Mouse (Mus musculus) liver, embryonic 14.5 days (tissue): ENCODE data around the gene 2410137M14Rik. TPM values are rescaled to one million over a fixed set of nuclear protein-coding genes. Genes with fewer than 3 reads are reported as not detected.

ENCODE experiments used
- ATAC-seq: fragments of 200-750 bp; cut with Nextera tagmentation; 2 replicates; pipeline ENCODE4 v1.8.0; 2017; ENCODE audit warnings: moderate number of reproducible peaks, mild to moderate bottlenecking, moderate library complexity; ENCODE audit not compliant: insufficient read depth
- DNase-seq, 3 experiments: peaks; one replicate each; pipeline ENCODE4 v3.0.0-alpha.2; 2012 to 2013; ENCODE audit warnings: low read depth in 3 of 3, low spot score in 3 of 3
- H3K27ac ChIP-seq: fragments of 300-500 bp; sonication (generic); 2 replicates; pipeline ENCODE4 v1.5.1; 2014; ENCODE audit warnings: moderate library complexity, mild to moderate bottlenecking, control low read depth, inconsistent platforms
- H3K27me3 ChIP-seq: fragments of 300-500 bp; sonication (generic); 2 replicates; pipeline ENCODE4 v1.6.1; 2014; ENCODE audit warnings: mild to moderate bottlenecking, low read length, moderate library complexity; ENCODE audit not compliant: control insufficient read depth, insufficient read depth
- H3K36me3 ChIP-seq: fragments of 300-500 bp; sonication (generic); replicated peaks from 2 replicates; pipeline ENCODE4 v1.6.1; 2014; ENCODE audit warnings: low read depth; ENCODE audit not compliant: control insufficient read depth, insufficient read depth
- H3K4me1 ChIP-seq, 2 experiments: fragments of 200-500 bp in 1 of 2; fragments of 300-500 bp in 1 of 2; sonication (generic) in 1 of 2; replicated peaks; 2 replicates each; pipeline ENCODE4 v1.6.1; 2012 to 2014; ENCODE audit warnings: antibody characterized with exemption in 1 of 2, inconsistent platforms in 1 of 2, low read length in 1 of 2; ENCODE audit not compliant: control insufficient read depth in 2 of 2, insufficient read depth in 2 of 2
- H3K4me2 ChIP-seq: fragments of 300-500 bp; sonication (generic); 2 replicates; pipeline ENCODE4 v1.6.1; 2014; ENCODE audit warnings: low read depth, mild to moderate bottlenecking, control low read depth, moderate library complexity
- H3K4me3 ChIP-seq, 2 experiments: fragments of 200-500 bp in 1 of 2; fragments of 300-500 bp in 1 of 2; sonication (generic) in 1 of 2; 2 replicates each; pipeline ENCODE4 v1.5.1; 2012 to 2014; ENCODE audit warnings: low read depth in 2 of 2, low read length in 2 of 2, mild to moderate bottlenecking in 2 of 2, control low read depth in 1 of 2, inconsistent platforms in 1 of 2, moderate library complexity in 1 of 2; ENCODE audit not compliant: insufficient read depth in 1 of 2
- H3K9ac ChIP-seq: fragments of 300-500 bp; sonication (generic); replicated peaks from 2 replicates; pipeline ENCODE4 v1.6.1; 2014; ENCODE audit warnings: mild to moderate bottlenecking, control low read depth, moderate library complexity
- H3K9me3 ChIP-seq: fragments of 300-500 bp; sonication (generic); 2 replicates; pipeline ENCODE4 v1.6.1; 2016; ENCODE audit warnings: low read length, mixed read lengths; ENCODE audit not compliant: control insufficient read depth
- CTCF ChIP-seq: IDR thresholded peaks from 2 replicates; pipeline ENCODE4 v1.5.1; 2016; ENCODE audit warnings: antibody characterized with exemption, low read depth, control low read depth
- EP300 ChIP-seq: IDR thresholded peaks from 2 replicates; pipeline ENCODE4 v1.6.1; 2016; ENCODE audit warnings: antibody characterized with exemption, low read depth
- WGBS: fragments of 180-500 bp; shearing (Covaris S2); extraction: QIAGEN DNeasy Blood & Tissue Kit; methylation state at CpG from one replicate; pipeline ENCODE4 v1.1.7; 2014; ENCODE audit not compliant: insufficient replicate concordance; 5-methylcytosine and 5-hydroxymethylcytosine counted together
- polyA plus RNA-seq, 2 experiments: library from polyadenylated mRNA; depleted of rRNA in 1 of 2; stranded (reverse) in 1 of 2; unstranded in 1 of 2; fragments of >200 nt; fragmentation: Nextera tagmentation in 1 of 2; extraction: Ambion mirVana in 1 of 2; gene quantifications; 2 replicates each; pipeline versions ENCODE4 v1.2.1 to v1.2.3; 2012 to 2014

The 2410137M14Rik gene
- polyA plus RNA-seq, 2 experiments: not detected

DNA sequence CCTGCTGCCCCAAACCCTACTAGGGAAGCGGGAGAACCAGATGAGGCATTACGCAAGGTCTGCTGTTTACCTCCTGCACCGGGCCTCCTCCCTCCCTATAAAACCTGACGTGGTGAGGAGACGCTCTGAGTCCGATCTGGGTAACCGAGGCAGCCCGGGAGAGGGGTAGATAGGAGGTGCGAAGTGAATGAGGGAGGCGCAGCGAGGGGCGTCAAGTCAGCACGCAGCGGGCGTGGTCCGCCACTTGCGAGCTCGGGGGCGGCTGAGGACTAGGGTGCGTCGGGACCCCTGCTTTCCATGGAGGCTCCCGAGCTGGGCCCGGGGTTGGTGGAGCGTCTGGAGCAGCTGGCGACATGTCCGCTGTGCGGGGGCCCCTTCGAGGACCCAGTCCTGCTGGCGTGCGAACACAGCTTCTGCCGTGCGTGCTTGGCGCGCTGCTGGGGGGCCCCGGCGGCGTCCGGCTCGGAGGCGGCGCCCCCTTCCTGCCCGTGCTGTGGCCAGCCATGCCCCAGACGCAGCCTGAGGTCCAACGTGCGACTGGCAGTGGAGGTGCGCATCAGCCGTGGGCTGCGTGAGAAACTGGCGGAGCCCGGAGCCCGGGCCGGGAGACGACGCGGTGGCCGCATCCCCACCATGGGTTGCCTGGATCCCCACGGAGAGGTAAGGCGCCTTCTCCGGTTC, 38.1 kb downstream of the 2410137M14Rik start, which contains the start of gene Rnf39:
Gene Rnf39 (plus strand): TSS at position 128 of the 681 bp plus-strand sequence.
- WGBS: 2% methylated on average over 59 of the region's 59 CpGs

DNA sequence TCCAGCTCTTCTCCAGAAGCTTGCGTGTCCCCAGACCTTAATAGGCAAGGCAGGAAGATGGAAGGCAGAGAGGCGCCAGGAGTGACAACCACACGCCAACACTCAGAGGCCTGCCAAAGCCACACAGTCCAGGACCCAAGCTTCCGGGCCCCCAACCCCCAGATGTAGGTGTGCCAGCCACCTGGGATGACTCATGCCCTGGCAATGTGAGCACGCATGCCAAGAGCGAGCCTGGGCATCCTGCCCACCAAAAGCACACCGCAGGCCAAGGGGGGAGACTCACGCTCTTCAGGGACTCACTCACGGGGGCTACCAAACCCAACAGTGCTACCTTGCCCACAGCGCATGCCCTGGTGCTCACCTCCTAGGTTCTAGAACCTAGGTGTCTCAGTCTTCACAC, 38.6 kb downstream of the 2410137M14Rik start:
- Histone ChIP-seq H3K4me3 (no peak overlapping the region), H3K4me2 (no peak overlapping the region)

More for the DNA sequence above, 38.1 kb downstream of the 2410137M14Rik start, which contains the start of gene Rnf39:
- H3K9ac ChIP-seq: no peak within 1 kb of the TSS
- H3K4me2 ChIP-seq: peak within 1 kb of the TSS; percentile 39
- ATAC-seq (no peak), DNase-seq (no peak)
- H3K9me3 ChIP-seq: no peaks in the 10 kb centered on the region
- peak within 1 kb of the TSS in 1 of 2 experiments; percentile 27; a peak in 2 of 4 replicates for H3K4me3 ChIP-seq
- H3K4me1 ChIP-seq: 0 out of 4 replicates have a peak, but pooled peaks cover 0 to 4% of the 10 kb centered on the region in 2 experiments
- H3K36me3 ChIP-seq: no peaks in the 10 kb centered on the region
- TF ChIP-seq EP300: no peak
- no peak for TF ChIP-seq CTCF
- H3K27me3 ChIP-seq: peaks cover 62% of the 10 kb centered on the region
- H3K27ac ChIP-seq: no peak within 1 kb of the TSS

DNA sequence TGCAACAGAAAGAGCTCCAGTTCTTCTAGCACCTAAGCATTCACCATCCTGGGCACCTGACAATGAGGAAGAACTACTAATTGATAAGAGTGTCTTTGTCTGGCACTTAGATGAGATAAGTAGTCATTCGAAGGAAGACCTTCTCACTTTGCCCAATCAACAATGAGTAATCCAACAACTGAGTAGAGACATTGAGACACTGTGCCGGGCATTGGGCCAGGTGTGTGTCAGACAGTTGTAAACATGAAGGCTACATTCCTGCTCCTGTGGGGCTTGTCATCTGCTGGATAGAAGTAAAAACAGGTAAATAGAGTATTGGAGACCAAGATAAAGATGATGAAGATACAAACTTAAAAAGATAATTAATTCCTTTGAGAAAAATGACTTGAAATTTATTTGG, 43.0 kb downstream of the 2410137M14Rik start:
- no peaks in the 10 kb centered on the region for H3K4me1 ChIP-seq
- peaks cover 16% of the 10 kb centered on the region for H3K27me3 ChIP-seq
- 46% methylated on average over 2 of the region's 2 CpGs for WGBS
- no peak overlapping the region for H3K9ac ChIP-seq
- H3K4me2 ChIP-seq: no peak overlapping the region
- no peak for ATAC-seq
- no peaks in the 10 kb centered on the region for H3K36me3 ChIP-seq
- H3K9me3 ChIP-seq: no peaks in the 10 kb centered on the region
- no peak for DNase-seq
- TF ChIP-seq CTCF (no peak), EP300 (no peak)
- no peak overlapping the region for H3K4me3 ChIP-seq
- H3K27ac ChIP-seq: no peak overlapping the region

More for the DNA sequence above, 38.6 kb downstream of the 2410137M14Rik start:
- Histone ChIP-seq H3K36me3 (no peaks in the 10 kb centered on the region), H3K4me1 (no peaks in the 10 kb centered on the region), H3K9me3 (no peaks in the 10 kb centered on the region), H3K27me3 (peaks cover 57% of the 10 kb centered on the region), H3K9ac (no peak overlapping the region), H3K27ac (no peak overlapping the region)
- no peak for TF ChIP-seq EP300
- no peak for TF ChIP-seq CTCF
- DNase-seq (no peak), ATAC-seq (no peak)
- 39% methylated on average over 10 of the region's 10 CpGs for WGBS

DNA sequence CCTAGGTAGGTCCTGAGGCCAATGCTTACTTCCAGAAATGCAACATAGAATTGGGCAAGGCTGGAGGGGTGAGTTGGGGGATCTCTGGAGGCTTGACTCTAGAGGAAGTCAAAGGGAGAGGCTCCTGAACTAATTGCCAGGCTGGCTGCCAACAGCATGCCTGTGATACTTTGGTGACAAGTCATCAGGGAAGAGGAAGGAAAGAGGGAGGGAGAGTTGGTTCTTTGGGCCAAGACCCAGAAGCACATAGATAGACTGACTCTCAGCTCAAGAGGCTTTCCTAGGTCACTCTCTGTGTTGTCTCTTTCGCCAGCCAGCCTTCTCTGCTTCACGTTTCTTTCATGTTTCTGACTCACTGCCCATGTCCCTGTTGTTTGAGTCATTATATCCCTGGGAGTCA, 49.2 kb downstream of the 2410137M14Rik start:
- Histone ChIP-seq H3K27me3 (no peaks in the 10 kb centered on the region), H3K9me3 (no peaks in the 10 kb centered on the region), H3K4me3 (no peak overlapping the region), H3K4me2 (no peak overlapping the region), H3K9ac (no peak overlapping the region), H3K4me1 (no peaks in the 10 kb centered on the region), H3K36me3 (no peaks in the 10 kb centered on the region), H3K27ac (no peak overlapping the region)
- WGBS: 26% methylated on average over 2 of the region's 2 CpGs
- TF ChIP-seq EP300 (no peak), CTCF (no peak)
- ATAC-seq (no peak), DNase-seq (no peak)

DNA sequence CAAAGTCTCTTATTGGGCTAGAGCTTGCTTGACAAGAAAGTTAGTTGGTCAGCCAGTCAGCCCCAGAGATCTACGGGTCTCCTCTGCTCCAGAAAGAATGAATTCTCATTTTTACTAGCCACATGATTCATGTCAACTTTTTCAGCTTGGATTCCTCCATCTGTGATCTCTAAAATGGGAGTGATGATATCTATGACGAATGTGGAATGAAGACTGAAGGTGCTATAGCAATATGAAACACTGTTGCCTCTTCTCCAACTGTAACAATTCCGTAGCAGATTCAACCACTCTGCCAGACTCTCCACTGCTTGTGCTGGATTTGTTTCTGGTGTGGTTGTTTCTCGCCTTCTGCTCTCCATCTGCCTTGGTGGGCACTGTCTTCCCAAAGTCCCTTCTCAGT, 49.9 kb downstream of the 2410137M14Rik start:
- WGBS: 49% methylated on average over 4 of the region's 4 CpGs
- Histone ChIP-seq H3K36me3 (no peaks in the 10 kb centered on the region), H3K27ac (no peak overlapping the region), H3K9me3 (no peaks in the 10 kb centered on the region), H3K9ac (no peak overlapping the region), H3K27me3 (no peaks in the 10 kb centered on the region), H3K4me1 (no peaks in the 10 kb centered on the region), H3K4me3 (no peak overlapping the region), H3K4me2 (no peak overlapping the region)
- TF ChIP-seq EP300 (no peak), CTCF (no peak)
- DNase-seq (no peak), ATAC-seq (no peak)
